Mouse (Mus musculus): ENCODE results near the gene Tmem151b.

Gene Tmem151b

DNA sequence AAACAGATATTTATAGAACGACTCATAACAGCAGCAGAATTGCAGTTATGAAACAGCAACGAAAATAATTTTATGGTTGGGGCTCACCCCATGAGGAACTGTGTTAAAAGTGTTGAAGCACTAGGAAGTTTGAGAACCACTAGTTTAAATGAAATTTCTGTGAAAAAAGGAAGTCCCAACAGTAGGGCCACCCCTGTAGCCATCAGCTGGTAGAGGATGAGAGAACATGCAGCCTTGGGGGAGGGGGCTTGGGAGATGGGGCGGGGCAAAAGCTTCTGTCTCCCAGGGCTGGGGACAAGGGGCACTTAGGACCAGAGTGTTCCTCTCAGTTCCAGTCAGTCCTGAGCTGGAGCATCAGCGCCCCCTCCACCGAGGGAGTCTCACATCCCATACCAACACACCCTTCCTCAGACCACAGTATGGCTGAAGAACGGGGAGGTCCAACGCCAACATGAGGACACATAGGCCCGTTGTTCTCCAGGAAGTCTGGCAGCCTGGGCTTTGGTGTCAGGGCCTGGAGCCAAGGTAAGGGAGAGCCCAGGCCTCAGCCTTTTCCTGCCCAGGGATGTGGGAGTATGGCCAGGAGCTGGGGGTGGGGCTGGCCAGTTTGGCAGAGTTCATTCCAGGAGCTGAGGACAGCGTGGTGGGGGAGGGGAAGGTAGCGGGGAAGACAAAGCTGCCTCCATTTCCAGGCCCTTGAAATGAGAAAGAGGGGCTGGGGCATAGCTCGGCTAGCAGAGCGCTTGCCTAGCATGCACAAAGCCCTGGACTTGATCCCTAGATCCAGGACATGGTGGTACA, 34.8 kb upstream of the Tmem151b start:
- peak; percentile 84 for DNase-seq (ENCODE audit: low spot score)

DNA sequence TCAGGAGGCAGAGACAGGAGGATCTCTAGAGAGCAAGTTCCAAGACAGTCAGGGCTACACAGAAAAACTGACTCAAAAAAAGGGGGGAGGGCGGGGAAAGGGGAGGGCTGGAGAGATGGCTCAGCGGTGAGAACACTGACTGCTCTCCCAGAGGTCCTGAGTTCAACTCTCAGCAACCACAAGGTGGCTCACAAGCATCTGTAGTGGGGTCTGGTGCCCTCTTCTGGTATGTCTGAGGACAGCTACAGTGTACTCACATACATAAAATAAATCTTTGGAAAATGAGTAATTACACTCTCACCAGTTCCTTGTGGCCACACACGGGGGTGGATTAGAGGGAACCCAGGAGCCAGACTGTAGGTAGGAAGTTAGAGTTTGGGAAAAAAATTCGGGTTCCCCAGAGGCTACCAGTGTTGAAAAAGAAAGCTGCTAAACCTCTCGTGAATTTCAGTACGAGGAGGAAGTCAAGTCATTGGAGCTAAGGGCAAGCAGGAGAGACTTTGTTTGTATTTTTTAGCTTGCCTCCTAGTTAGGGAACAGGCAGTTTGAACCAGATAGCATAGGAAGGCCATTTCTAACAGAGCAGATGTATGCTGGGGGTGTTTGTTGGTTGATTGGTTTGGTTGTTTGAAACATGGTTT, 33.4 kb upstream of the Tmem151b start:
- DNase-seq (ENCODE audit: low spot score): no peak

DNA sequence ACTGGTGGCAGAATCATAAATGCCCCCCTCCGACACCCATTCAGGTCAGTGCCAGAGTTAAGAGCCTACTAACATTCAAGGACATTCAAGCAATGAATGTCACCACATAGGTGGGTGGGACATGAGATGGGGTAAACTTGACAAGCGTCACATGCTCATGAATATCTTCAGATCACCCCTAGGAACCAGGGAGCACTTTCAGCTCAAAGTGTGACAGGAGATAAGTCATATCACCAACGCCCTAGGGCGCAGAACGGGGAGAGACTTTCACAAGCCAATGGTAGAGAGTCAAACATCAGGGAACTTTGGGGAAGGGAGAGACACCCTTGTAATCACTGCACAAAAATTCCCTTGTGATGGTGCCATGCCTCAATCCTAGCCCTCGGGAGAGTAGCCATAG, 32.7 kb upstream of the Tmem151b start:
- no peak for DNase-seq (ENCODE audit: low spot score)

DNA sequence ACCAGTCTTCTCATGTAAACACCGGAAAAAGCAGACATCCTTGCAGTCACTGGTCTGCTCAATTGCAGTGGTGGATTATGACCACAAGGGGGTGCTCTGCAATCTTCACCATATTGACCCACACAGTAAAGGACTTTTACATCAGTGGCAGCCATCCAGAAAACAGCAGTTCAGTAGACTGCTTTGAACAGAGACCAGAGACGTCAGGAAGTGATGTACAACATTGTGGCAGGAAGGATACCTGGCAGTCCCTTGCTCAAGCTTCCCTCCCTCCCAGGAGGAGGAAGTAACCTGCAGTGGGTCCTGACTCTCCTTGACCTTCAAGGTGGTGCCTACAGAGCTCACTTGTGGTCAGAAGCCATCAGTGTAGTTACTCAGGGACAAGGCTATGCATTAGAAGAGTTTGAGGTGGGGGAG, 32.1 kb upstream of the Tmem151b start:
- peak; percentile 71 for DNase-seq (ENCODE audit: low spot score)

DNA sequence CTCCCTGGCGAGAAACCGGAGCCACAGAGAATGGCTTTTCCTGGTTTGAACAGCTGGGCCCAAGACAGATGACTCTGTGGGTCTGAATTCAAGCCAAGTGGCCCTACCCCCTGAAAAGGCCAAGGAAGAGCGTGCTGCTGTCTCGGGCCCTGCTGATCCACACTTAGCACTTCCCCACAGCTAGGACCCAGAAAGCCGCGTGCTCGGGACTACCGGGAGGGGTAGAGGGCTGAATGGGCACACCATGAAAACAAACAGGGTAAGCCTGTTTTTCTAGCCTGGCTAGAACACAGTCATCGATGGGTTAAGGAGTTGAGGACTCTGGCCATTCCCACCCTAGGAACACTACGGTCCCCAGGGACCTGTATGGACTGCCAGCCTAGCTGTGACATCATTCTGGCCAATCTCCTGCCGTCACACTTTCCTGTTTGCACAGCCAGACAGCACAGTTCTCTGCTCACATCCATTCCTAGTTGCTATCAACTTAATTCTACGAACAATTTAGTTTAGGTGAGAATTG, 31.5 kb upstream of the Tmem151b start:
- DNase-seq (ENCODE audit: low spot score): peak; percentile 55

DNA sequence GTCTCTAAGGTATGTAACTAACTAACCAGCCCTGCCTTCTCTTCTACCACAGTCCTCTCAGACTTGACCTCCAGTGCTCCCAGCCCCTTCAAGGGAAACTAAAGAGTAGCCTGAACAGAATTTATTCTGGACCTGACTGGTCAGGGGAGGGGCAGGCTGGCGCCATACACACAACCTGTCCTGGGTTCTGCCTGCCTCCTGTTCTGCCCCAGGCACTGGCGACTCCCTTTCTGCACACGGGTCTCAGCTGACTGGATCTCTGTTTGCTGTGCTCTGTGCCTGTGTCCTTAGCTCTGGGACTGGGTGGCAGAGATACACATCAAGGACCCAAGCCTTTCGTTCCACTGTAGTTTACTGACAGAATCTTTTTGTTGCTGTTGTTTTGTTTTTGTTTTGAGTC, 30.1 kb upstream of the Tmem151b start:
- no peak for DNase-seq (ENCODE audit: low spot score)

DNA sequence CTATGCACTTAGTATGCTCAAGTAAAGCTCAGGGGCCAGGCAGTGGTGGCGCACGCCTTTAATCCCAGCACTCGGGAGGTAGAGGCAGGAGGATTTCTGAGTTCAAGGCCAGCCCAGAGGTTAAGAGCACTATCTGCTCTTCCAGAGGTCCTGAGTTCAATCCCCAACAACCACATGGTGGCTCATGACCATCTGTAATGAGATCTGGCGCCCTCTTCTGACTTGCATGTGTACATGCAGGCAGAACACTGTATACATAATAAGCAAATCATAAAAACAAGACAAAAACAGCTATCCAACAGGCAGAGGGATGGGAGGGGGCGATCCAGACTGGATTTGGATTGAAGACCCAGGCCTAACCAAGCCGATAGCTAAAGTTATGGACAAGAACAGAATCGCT, 29.4 kb upstream of the Tmem151b start:
- no peak for DNase-seq (ENCODE audit: low spot score)

DNA sequence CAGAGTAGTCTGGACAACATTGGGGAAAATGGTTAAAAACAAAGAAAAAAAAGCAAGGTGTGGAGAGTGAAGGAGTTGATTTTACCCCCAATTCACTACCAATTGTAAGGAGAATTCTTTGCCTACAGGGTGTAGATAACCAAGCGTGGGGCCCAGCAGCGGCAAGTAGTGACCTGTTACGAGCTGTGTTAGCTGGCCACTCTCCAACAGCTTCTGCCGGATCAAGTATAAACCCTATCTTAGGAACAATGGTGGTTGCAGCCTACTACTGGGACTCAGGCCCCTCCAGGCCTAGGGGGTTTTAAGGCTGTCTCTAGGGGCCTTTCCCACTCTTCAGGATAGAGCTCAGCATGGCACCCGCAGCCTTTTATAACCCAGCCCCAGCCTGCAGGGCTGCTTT, 28.8 kb upstream of the Tmem151b start:
- peak; percentile 75 for DNase-seq (ENCODE audit: low spot score)

DNA sequence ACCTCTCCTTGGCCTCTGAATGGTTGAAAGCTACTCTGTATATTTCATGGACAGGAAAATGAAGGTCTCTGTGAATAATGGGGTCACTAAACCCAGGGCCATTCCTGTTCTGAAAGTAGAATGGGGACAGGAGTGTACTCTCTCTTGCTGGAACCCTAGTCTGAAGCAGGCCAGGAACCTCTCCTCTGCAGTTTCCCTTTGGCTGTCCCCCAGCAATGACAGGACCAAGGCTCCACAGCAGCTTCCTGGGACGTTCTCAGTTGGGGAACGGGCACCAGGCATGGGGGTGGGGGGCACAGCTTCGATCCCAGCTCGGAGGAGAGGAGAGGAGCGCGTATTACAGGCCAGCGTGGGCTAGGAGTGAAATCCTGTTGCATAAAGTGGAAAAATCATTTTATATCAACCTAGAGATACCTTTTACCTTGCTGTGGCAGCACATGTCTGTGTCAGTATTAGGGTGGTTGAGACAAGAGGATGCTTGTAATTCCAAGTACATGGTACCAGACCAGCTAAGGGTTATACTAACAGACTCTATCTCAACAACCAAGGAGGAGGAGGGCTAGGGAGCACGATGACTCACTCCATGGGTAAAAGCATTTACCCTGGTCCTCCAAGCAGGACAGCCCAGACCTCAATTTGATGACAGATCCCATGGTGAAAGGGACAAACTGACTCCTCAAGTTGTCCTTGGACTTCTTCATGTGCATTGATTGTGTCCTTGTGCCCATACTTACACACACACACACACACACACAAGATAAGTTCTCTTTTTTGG, 25.8 kb upstream of the Tmem151b start:
- no peak for DNase-seq (ENCODE audit: low spot score)

DNA sequence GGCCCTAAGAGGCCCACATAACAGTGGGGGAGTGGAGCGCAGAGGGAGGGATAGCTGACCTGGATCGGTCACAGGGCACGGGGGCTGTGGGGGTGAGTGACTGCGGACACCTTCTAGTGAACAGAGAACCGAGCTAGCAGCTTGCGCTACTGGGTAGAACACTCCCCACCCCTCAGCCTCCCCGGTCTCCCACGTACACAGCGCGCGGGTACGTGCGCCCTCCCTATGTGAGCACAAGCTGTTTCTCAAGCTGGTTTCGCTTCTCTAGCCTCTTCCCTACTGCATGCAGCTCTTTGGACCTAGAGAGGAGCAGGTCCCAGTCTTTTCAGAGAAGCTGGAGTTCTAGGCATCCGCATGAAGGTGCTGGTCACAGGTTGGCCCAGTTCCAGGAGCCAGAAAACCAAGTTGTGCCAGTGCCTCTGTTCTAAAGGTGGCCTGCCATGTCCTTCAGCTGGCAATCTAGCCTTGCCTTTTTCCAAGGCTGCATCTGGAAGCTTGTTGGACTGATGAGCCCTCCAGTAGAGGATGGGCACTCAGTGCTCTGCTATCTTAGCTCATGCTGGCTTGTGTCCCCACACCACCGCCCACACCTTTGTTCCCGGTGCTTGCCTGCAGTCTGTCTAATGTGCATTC, 24.8 kb upstream of the Tmem151b start:
- peak; percentile 71 for DNase-seq (ENCODE audit: low spot score)

DNA sequence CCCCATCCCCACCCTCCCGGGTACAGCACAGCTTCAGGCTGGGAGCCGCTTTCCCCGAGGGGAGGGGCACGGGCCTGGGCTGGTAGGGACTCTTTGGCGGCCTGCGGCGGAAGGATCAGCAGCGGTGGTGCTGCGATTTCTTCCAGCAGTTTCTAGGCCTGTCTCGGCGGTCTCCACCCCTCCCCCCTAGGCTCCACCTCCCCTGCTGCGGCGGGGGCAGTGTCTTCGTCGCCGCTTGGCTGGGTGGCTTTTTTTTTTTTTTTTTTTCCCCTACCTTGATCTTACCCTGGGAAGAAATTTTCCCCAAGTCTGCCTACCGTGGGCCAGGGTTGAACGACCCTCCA, 24.3 kb upstream of the Tmem151b start:
- DNase-seq (ENCODE audit: low spot score): peak; percentile 99

DNA sequence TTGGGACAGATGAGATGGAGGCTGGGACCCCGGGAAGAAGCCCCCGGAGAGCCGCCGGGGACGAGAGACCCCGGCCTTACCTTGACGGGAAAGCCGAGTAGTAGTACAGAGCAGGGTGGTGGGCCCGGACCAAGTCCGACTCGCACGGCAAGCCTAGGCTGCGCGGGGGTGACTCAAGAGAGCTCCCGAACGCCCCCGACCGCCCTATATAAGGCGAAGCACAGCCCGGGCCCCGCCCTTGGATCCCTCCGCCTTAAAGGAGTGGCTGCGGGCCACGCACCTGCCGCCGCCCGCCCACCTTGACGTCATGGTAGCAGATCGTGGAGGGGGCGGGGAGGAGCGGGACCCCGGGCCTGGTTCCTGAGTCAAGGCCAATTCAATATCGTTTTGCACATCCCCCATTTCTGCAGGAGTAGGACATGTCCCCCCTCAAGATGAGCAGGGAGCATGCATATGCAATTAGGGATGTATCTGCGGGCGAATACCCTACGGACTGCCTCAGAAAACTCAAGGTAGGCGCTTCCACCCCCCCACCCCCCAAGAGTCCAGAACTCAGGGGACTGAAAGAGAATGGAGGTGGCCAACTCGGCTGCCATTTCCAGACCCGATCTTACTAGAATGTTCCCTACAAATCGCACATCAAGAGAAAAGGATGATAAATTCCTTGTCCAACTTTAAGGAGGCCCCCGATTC, 23.8 kb upstream of the Tmem151b start, which contains the start of gene Hsp90ab1:
Hsp90ab1 (minus strand) TSS at position 185 of the 693 bp plus-strand sequence.
- DNase-seq (ENCODE audit: low spot score): peak; percentile 99

DNA sequence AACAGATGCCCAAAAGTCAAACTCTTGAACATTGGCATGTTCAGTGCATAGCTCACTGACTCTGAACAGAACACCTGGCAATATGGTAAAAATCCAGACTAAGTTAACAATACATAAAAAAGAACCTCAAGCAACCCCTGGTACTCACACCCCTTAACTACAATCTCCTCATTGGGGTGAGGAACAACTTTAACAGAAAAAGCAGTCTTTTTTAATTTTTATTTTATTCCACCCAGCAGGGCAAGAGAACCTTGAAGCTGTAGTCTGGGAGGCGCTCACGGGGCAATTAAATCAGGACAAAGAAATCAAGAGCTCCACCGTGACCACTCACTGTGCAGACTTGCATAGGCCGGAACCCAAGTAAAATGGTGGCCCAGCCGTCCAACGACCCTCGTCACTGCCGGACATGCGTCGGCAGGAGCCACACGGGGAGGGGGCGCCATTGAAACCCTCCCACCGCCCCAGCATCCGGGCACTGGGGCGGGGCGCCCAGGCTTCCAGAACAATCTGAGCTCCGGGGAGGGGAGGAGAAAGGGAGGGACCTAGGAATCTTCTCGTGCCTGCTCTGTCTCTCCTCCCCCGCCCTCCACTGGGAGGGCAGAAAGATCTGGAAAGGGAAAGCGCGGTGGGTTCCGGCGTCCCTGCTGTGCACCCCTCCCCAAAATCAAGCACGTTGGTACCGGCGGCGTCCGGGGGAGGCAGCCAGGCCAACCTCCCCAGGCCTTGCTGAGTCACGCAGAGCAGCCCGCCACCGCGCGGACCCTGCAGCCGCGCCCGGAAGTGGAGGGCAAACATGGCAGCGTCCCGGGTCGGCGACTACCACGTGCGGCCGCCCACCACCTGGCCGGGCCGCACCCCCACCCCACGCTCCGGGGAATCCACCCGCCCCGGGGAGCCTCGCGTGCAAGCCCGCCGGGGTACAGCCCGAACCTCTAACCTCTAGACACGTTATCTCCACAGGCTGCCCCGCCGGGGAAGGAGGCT, 22.9 kb upstream of the Tmem151b start:
- peak; percentile 71 for DNase-seq (ENCODE audit: low spot score)

DNA sequence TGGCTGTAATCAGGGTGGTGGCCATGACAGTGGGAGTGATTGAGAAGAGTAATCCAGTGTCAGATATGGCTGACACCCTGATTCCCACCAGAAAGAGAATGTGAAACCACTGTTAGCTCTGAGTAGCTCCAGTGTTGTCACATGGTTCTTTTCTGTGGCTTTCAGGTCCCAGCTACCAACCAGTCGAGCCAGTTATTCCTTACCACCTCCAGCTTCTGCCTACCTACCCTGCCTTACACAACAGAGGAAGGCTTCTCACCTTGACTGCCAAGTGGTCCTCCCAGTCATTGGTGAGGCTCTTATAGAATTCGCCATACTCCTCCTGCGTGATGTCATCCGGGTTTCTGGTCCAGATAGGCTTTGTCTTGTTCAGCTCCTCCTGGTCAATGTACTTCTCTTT, 20.5 kb upstream of the Tmem151b start:
- DNase-seq (ENCODE audit: low spot score): no peak

DNA sequence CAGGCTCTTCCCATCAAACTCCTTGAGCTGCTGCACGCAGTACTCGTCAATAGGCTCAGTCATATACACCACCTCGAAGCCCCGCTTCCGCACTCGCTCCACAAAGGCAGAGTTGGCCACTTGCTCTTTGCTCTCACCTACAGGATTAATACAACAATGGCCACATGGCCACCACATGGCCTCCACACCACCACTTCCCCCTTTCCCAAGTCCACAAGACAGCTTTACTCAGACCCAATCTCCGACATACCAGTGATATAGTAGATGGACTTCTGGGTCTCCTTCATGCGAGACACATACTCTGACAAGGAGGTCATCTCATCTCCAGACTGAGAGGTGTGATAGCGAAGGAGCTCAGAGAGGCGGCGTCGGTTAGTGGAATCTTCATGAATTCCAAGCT, 19.5 kb upstream of the Tmem151b start:
- DNase-seq (ENCODE audit: low spot score): no peak

DNA sequence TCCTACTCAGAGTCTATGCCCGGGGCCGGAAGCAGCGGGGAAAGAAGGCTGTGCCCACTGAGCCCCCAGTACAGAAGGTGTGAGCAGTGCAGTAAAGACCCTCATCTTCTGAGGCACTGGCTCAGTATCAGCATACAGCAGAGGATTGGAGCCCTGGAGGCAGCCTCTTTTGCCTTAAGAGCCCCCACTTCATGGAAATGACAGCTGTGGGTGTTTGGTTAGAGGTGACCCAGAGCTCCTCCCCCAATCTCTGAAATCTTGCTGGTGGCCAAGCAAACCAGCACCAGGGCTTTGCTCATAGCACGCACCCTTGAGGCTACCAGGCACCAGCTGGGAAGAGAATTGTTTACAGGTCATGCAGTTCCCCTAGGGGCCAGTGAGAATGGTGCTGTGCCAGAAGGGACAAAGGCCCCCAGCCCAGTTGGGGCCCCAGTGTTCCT, 17.7 kb upstream of the Tmem151b start:
- DNase-seq (ENCODE audit: low spot score): no peak

DNA sequence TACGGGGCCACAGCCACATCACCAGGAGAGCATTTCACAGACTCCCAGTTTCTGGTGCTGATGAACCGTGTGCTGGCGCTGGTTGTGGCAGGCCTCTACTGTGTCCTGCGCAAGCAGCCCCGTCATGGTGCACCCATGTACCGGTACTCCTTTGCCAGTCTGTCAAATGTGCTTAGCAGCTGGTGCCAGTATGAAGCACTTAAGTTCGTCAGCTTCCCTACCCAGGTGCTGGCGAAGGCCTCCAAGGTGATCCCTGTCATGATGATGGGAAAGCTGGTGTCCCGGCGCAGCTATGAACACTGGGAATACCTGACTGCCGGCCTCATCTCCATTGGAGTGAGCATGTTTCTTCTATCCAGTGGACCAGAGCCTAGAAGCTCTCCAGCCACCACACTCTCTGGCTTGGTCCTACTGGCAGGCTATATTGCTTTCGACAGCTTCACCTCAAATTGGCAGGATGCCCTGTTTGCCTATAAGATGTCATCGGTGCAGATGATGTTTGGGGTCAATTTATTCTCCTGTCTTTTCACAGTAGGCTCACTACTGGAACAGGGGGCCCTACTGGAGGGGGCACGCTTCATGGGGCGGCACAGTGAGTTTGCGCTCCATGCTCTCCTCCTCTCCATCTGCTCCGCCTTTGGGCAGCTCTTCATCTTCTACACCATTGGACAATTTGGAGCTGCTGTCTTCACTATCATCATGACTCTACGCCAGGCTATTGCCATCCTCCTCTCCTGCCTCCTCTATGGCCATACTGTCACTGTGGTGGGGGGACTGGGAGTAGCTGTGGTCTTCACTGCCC, 17.1 kb upstream of the Tmem151b start:
- DNase-seq (ENCODE audit: low spot score): no peak

DNA sequence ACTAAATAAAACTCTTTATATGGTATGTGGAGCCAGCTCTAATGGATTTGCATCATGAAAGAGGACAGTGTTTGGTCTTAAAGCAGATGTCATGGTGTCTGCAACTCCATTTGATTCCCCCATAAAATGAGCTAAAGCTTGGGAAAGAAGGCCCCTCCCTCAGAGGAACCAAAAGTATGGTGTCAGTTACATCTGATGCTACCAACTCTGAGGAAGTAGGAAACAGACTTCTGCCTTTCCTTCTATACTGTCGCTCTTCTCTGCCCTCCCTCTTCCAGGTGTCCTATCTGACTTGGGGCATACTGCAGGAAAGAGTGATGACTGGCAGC, 16.5 kb upstream of the Tmem151b start:
- DNase-seq (ENCODE audit: low spot score): no peak

DNA sequence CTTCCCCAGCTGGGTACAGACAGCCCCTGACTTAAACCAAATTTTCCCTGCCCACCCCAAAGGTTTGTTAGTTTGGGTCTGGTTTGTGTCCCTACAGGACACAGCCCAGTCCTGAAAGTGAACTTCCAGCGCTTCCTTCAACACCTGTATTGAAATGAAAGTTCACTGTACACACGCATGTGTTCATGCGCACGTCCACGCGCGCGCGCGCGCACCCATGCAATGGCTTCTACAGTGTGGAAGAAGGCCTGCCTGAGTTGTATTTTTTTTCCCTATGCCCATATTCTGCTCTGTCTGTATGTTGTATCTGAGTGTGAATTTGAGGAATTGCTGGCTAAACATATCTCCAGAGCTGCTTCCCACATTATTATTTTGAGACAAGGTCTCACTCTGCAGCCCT, 15.6 kb upstream of the Tmem151b start:
- no peak for DNase-seq (ENCODE audit: low spot score)
